Comparison of ENCODE assay signal across 8 mouse cellular contexts in genomic region chr3:142700442-142701322, GRCm38 (mm10). TPM values are rescaled to one million over a fixed set of nuclear protein-coding genes. Genes with fewer than 3 reads are reported as not detected.
DNase-seq lines count a peak whose midpoint lies in the region; ATAC-seq and TF ChIP-seq lines count a peak whose summit lies in the region.

Gene Kyat3 (plus strand): TSS chr3:142701051.

- peak within 1 kb of the TSS; percentile 77 for H3K4me2 ChIP-seq in heart, embryonic 12.5 days
- peak within 1 kb of the TSS; percentile 83 for H3K4me2 ChIP-seq in kidney, postnatal 0 days (ENCODE audit: low read length)
- H3K4me2 ChIP-seq in liver, embryonic 11.5 days: peak within 1 kb of the TSS; percentile 88
- peak within 1 kb of the TSS; percentile 80 for H3K4me2 ChIP-seq in stomach, embryonic 14.5 days (replicated peaks; ENCODE audit: low read depth, low read length)

- H3K36me3 ChIP-seq in heart, embryonic 12.5 days: no peaks in the 10 kb centered on the region
- no peaks in the 10 kb centered on the region for H3K36me3 ChIP-seq in kidney, postnatal 0 days (ENCODE audit: insufficient read depth, low read length)
- H3K36me3 ChIP-seq in liver, embryonic 11.5 days (ENCODE audit: control insufficient read depth, insufficient read depth, low read length): no peaks in the 10 kb centered on the region
- no peaks in the 10 kb centered on the region for H3K36me3 ChIP-seq in stomach, embryonic 14.5 days (ENCODE audit: control insufficient read depth, insufficient read depth, low read length)

- DNase-seq in A20 (ENCODE audit: low read depth, low spot score): peak; percentile 83
- peak; percentile 98 for DNase-seq in brain, embryonic 14.5 days (ENCODE audit: low read depth)
- peak; percentile 99 for DNase-seq in kidney, postnatal 0 days (ENCODE audit: low spot score)
- peak; percentile 86 for DNase-seq in liver, embryonic 11.5 days (ENCODE audit: low spot score)
- peak; percentile 80 for DNase-seq in naive thymus-derived CD4-positive, alpha-beta T cell, adult 2 months (ENCODE audit: low read depth)

- under 1% methylated on average over 48 of the region's 48 CpGs for WGBS in heart, embryonic 12.5 days
- WGBS in kidney, postnatal 0 days: under 1% methylated on average over 48 of the region's 48 CpGs
- WGBS in liver, embryonic 11.5 days: under 1% methylated on average over 48 of the region's 48 CpGs
- WGBS in stomach, embryonic 14.5 days: under 1% methylated on average over 48 of the region's 48 CpGs

- peaks cover 3% of the 10 kb centered on the region; the same call in 1 of the 2 replicates for H3K9me3 ChIP-seq in heart, embryonic 12.5 days (replicated peaks)
- H3K9me3 ChIP-seq in kidney, postnatal 0 days (replicated peaks; ENCODE audit: low read length): no peaks in the 10 kb centered on the region
- no peaks in the 10 kb centered on the region for H3K9me3 ChIP-seq in liver, embryonic 11.5 days (ENCODE audit: control insufficient read depth, low read length)
- H3K9me3 ChIP-seq in stomach, embryonic 14.5 days (ENCODE audit: control insufficient read depth, low read depth, low read length): no peaks in the 10 kb centered on the region

- 0 out of 2 replicates have a peak, but pooled peaks have one; percentile 4 for TF ChIP-seq CTCF in brain, embryonic 14.5 days (IDR thresholded peaks at IDR 0.05; ENCODE audit: borderline replicate concordance, extremely low read depth, insufficient read depth, insufficient read length)
- peak; percentile 59 for TF ChIP-seq CTCF in kidney, postnatal 0 days (IDR thresholded peaks at IDR 0.05; ENCODE audit: low read depth)

- peak within 1 kb of the TSS; percentile 70 for H3K27ac ChIP-seq in heart, embryonic 12.5 days (ENCODE audit: poor library complexity, severe bottlenecking)
- peak within 1 kb of the TSS; percentile 91 for H3K27ac ChIP-seq in kidney, postnatal 0 days
- H3K27ac ChIP-seq in liver, embryonic 11.5 days (ENCODE audit: low read depth, low read length): no peak within 1 kb of the TSS; the same call in 1 of the 2 replicates
- peak within 1 kb of the TSS; percentile 24; the same call in 1 of the 2 replicates for H3K27ac ChIP-seq in stomach, embryonic 14.5 days (ENCODE audit: low read length)

- no peak for TF ChIP-seq POLR2A in brain, embryonic 14.5 days (IDR thresholded peaks at IDR 0.05; ENCODE audit: borderline replicate concordance, extremely low read depth, insufficient read depth, insufficient read length, poor library complexity, severe bottlenecking)

- no peaks in the 10 kb centered on the region for H3K27me3 ChIP-seq in heart, embryonic 12.5 days (replicated peaks)
- H3K27me3 ChIP-seq in kidney, postnatal 0 days (ENCODE audit: insufficient read depth, low read length): no peaks in the 10 kb centered on the region
- H3K27me3 ChIP-seq in liver, embryonic 11.5 days (replicated peaks; ENCODE audit: control insufficient read depth, insufficient read depth, low read length): no peaks in the 10 kb centered on the region
- no peaks in the 10 kb centered on the region for H3K27me3 ChIP-seq in stomach, embryonic 14.5 days (ENCODE audit: control insufficient read depth, insufficient read depth, low read length)

- ATAC-seq in erythroid progenitor cell, adult 5-6 weeks (replicated peaks; ENCODE audit: low FRiP score, poor library complexity, severe bottlenecking): peak; percentile 73
- peak; percentile 98 for ATAC-seq in heart, embryonic 12.5 days (ENCODE audit: insufficient number of reproducible peaks, low FRiP score)
- peak; percentile 100 for ATAC-seq in kidney, postnatal 0 days (replicated peaks; ENCODE audit: low FRiP score, low read depth)
- ATAC-seq in liver, embryonic 11.5 days (replicated peaks; ENCODE audit: low FRiP score): peak; percentile 99
- ATAC-seq in stomach, embryonic 14.5 days (ENCODE audit: insufficient number of reproducible peaks, insufficient read depth, low FRiP score, low read depth): peak; percentile 100

- peaks cover 11% of the 10 kb centered on the region for H3K4me1 ChIP-seq in heart, embryonic 12.5 days (replicated peaks)
- peaks cover 3% of the 10 kb centered on the region; the same call in 1 of the 2 replicates for H3K4me1 ChIP-seq in kidney, postnatal 0 days (replicated peaks; ENCODE audit: insufficient read depth, low read length)
- H3K4me1 ChIP-seq in liver, embryonic 11.5 days (replicated peaks; ENCODE audit: control insufficient read depth, insufficient read depth, low read length): no peaks in the 10 kb centered on the region
- H3K4me1 ChIP-seq in stomach, embryonic 14.5 days (ENCODE audit: control insufficient read depth, insufficient read depth, low read length): 0 out of 2 replicates have a peak, but pooled peaks cover 3% of the 10 kb centered on the region

- H3K4me3 ChIP-seq in heart, embryonic 12.5 days: peak within 1 kb of the TSS; percentile 56
- peak within 1 kb of the TSS; percentile 59 for H3K4me3 ChIP-seq in kidney, postnatal 0 days (replicated peaks; ENCODE audit: low read depth, low read length)
- H3K4me3 ChIP-seq in liver, embryonic 11.5 days (ENCODE audit: low read depth, low read length): peak within 1 kb of the TSS; percentile 62
- peak within 1 kb of the TSS; percentile 57 for H3K4me3 ChIP-seq in stomach, embryonic 14.5 days (ENCODE audit: low read depth, low read length)

- peak within 1 kb of the TSS; percentile 66 for H3K9ac ChIP-seq in heart, embryonic 12.5 days
- peak within 1 kb of the TSS; percentile 62 for H3K9ac ChIP-seq in kidney, postnatal 0 days (ENCODE audit: low read depth, low read length)
- peak within 1 kb of the TSS; percentile 55 for H3K9ac ChIP-seq in liver, embryonic 11.5 days (ENCODE audit: low read depth, low read length)
- peak within 1 kb of the TSS; percentile 52 for H3K9ac ChIP-seq in stomach, embryonic 14.5 days (replicated peaks; ENCODE audit: low read depth, low read length)

RNA-seq across cellular contexts. Expression of gene Kyat3, which starts in this region (rescaled TPM):
- polyA plus RNA-seq in brain, embryonic 14.5 days (2012; rRNA removed): 3.2 and 3.6 TPM in 2 replicates
- not detected in 2 replicates for total RNA-seq in erythroid progenitor cell, adult 5-6 weeks (2015; ENCODE audit: low replicate concordance)
- total RNA-seq in erythroid progenitor cell, adult 5-6 weeks (2017; ENCODE audit: low replicate concordance): not detected in 2 replicates
- 8.9 and 10.4 TPM in 2 replicates for polyA plus RNA-seq in heart, embryonic 12.5 days (2016; fragmentation: Nextera tagmentation; extraction: Ambion mirVana)
- 24.6 and 29.0 TPM in 2 replicates for polyA plus RNA-seq in kidney, postnatal 0 days (2015; fragmentation: Nextera tagmentation; extraction: Ambion mirVana)
- 13.5 and 16.6 TPM in 2 replicates for polyA plus RNA-seq in liver, embryonic 11.5 days (2014; fragmentation: Nextera tagmentation; extraction: Ambion mirVana)
- 17.4 and 17.7 TPM in 2 replicates for polyA plus RNA-seq in stomach, embryonic 14.5 days (2014; fragmentation: Nextera tagmentation; extraction: Ambion mirVana)

Comparison
In these comparisons a context has a peak if more than half of its experiments do, and no peak if none do; other contexts are left out.
1. Peak in ATAC-seq in erythroid progenitor cell, adult 5-6 weeks; RNA of the gene not detected or under 1 TPM.